Comparison of ENCODE assay signal across 8 mouse cellular contexts in genomic region chr8:120549321-120549921, GRCm38 (mm10). TPM values are rescaled to one million over a fixed set of nuclear protein-coding genes. Genes with fewer than 3 reads are reported as not detected.
A peak's percentile ranks its signal among the peaks of the same experiment; 100 is the strongest.
DNase-seq lines count a peak whose midpoint lies in the region; ATAC-seq lines count a peak whose summit lies in the region.

No protein-coding gene starts in this region.

- peaks cover 47% of the 10 kb centered on the region for H3K4me1 ChIP-seq in intestine, embryonic 14.5 days (replicated peaks; ENCODE audit: control insufficient read depth, insufficient read depth, low read length)

- no peak overlapping the region for H3K4me3 ChIP-seq in intestine, embryonic 14.5 days (ENCODE audit: low read depth, low read length)

- peak; percentile 31 to 64 for DNase-seq in adrenal gland, postnatal 36 days
- DNase-seq in adrenal gland, postnatal 4 days (ENCODE audit: low spot score in 2 of 2) = no peak
- DNase-seq in lung, postnatal 10 days = peak; percentile 56
- DNase-seq in lung, postnatal 25 days (ENCODE audit: low spot score) = no peak
- DNase-seq in intestine, embryonic 14.5 days (ENCODE audit: low spot score) = peak; percentile 68
- peak; percentile 76 for DNase-seq in neural tube, embryonic 10.5 days (ENCODE audit: extremely low spot score, low spot score)
- no peak for DNase-seq in layer of hippocampus, postnatal 10 days (ENCODE audit: low spot score in 2 of 2)

- H3K27me3 ChIP-seq in intestine, embryonic 14.5 days (replicated peaks; ENCODE audit: control insufficient read depth, insufficient read depth, low read length) = no peaks in the 10 kb centered on the region

- H3K4me2 ChIP-seq in intestine, embryonic 14.5 days (ENCODE audit: low read length) = peak overlapping the region; percentile 36

- H3K36me3 ChIP-seq in intestine, embryonic 14.5 days (ENCODE audit: control insufficient read depth, insufficient read depth, low read length) = peaks cover 3% of the 10 kb centered on the region; the same call in 1 of the 2 replicates

- 0 out of 2 replicates have a peak overlapping the region, but pooled peaks have one; percentile 13 for H3K9ac ChIP-seq in intestine, embryonic 14.5 days (ENCODE audit: low read length)

- ATAC-seq in intestine, embryonic 14.5 days (replicated peaks; ENCODE audit: low FRiP score, low TSS enrichment, low read depth) = peak; percentile 30
- ATAC-seq in activated CD4-positive, CD25-positive, alpha-beta regulatory T cell, adult 4 months = no peak

- peak overlapping the region; percentile 33 for H3K27ac ChIP-seq in intestine, embryonic 14.5 days (ENCODE audit: low read depth)

- 10% methylated on average over 25 of the region's 25 CpGs for WGBS in intestine, embryonic 14.5 days

- H3K9me3 ChIP-seq in intestine, embryonic 14.5 days (ENCODE audit: control insufficient read depth, low read length) = no peaks in the 10 kb centered on the region

RNA-seq across cellular contexts. Expression of gene Gins2, which starts 39.7 kb away (rescaled TPM):
- 10 to 100 TPM in 1 of 2 experiments, 1 to 10 TPM in 1; 6.3 to 11.0 TPM for total RNA-seq in adrenal gland, postnatal 36 days (2021)
- 10 to 100 TPM; 36.6 to 39.3 TPM for total RNA-seq in adrenal gland, postnatal 4 days (2021)
- 121 and 122 TPM in 2 replicates for polyA plus RNA-seq in intestine, embryonic 14.5 days (2014; fragmentation: Nextera tagmentation; extraction: Ambion mirVana)
- polyA plus RNA-seq in activated CD4-positive, CD25-positive, alpha-beta regulatory T cell, adult 4 months (2017; shearing (Covaris generic)) = 10 to 100 TPM; 19.3 to 30.4 TPM
- 1 to 10 TPM; 2.5 to 4.2 TPM for total RNA-seq in layer of hippocampus, postnatal 10 days (2021)

Comparison
In these comparisons a context has a peak if more than half of its experiments do, and no peak if none do; other contexts are left out.
1. DNase-seq: peak in adrenal gland, postnatal 36 days (2 of 2), lung, postnatal 10 days (single experiment), intestine, embryonic 14.5 days (single experiment) and neural tube, embryonic 10.5 days (single experiment); none in adrenal gland, postnatal 4 days (0 of 2), lung, postnatal 25 days (single experiment) and layer of hippocampus, postnatal 10 days (0 of 2).